Mouse (Mus musculus): ENCODE results near the gene Zfp160. TPM values are rescaled to one million over a fixed set of nuclear protein-coding genes. Genes with fewer than 3 reads are reported as not detected.
"Not testable (repeated sequence)": the region's sequence is repeated elsewhere in the genome, so short reads cannot be mapped to it uniquely, and the experiment has no call there.

Zfp160 gene
- polyA plus RNA-seq, 1 experiment, result 4.0 TPM

DNA sequence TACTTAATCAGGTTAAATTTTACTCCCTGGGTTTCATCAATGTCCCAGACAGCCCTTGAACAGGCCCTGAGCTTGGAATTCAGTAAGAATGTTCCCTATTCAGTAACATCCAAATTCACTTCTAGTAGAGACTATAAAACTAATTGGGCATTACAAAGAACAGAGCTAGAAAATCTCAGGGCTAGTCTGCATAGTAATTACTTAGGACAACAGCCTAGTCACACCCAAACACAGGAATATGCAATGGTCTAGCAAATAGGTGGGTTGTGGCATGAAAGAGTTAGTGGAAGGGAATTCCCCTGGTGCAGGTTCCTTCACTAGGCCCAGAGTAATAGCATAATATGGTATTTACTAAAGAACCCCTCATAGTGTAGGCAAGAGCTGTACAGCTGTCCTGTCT, 58.3 kb downstream of the Zfp160 start:
- no peak overlapping the region for H3K4me3 ChIP-seq
- H3K36me3 ChIP-seq (ENCODE audit: control insufficient read depth, insufficient read depth), result no peaks in the 10 kb centered on the region
- no peak overlapping the region for H3K4me2 ChIP-seq (ENCODE audit: low read depth)
- TF ChIP-seq TCF3 (IDR thresholded peaks at IDR 0.05; ENCODE audit: insufficient read length, low read depth) (no peak), E2F4 (IDR thresholded peaks at IDR 0.05; ENCODE audit: insufficient read depth) (no peak), POLR2AphosphoS2 (IDR thresholded peaks at IDR 0.05; ENCODE audit: insufficient read length, low read depth) (no peak), POLR2A (IDR thresholded peaks at IDR 0.05; ENCODE audit: insufficient read length, low read depth) (no peak), MYOG (IDR thresholded peaks at IDR 0.05; ENCODE audit: control insufficient read depth in 1 of 3, insufficient read depth in 1 of 3, insufficient read length in 2 of 3, low read depth in 2 of 3) (no peak), SRF (IDR thresholded peaks at IDR 0.05; ENCODE audit: control insufficient read depth, insufficient read length, low read depth) (no peak), USF1 (IDR thresholded peaks at IDR 0.05; ENCODE audit: low read depth) (no peak), MAX (IDR thresholded peaks at IDR 0.05; ENCODE audit: low read depth) (no peak), REST (IDR thresholded peaks at IDR 0.05; ENCODE audit: insufficient read depth, insufficient read length) (no peak), CEBPB (IDR thresholded peaks at IDR 0.05; ENCODE audit: insufficient read depth, poor library complexity, severe bottlenecking) (no peak), MYOD1 (IDR thresholded peaks at IDR 0.05; ENCODE audit: control insufficient read depth in 1 of 3, insufficient read length in 2 of 3, low read depth in 2 of 3) (no peak)
- H3K27me3 ChIP-seq (ENCODE audit: control insufficient read depth, insufficient read depth, insufficient read length), result no peaks in the 10 kb centered on the region
- no peak overlapping the region for H3ac ChIP-seq (ENCODE audit: control insufficient read depth, insufficient read length)
- no peaks in the 10 kb centered on the region for H3K79me2 ChIP-seq (ENCODE audit: control insufficient read depth, insufficient read depth)

- not testable (repeated sequence) for H3ac ChIP-seq (ENCODE audit: control insufficient read depth, insufficient read length); H3K4me2 ChIP-seq (ENCODE audit: low read depth); H3K36me3 ChIP-seq (ENCODE audit: control insufficient read depth, insufficient read depth); H3K27me3 ChIP-seq (ENCODE audit: control insufficient read depth, insufficient read depth, insufficient read length); H3K79me2 ChIP-seq (ENCODE audit: control insufficient read depth, insufficient read depth); H3K4me3 ChIP-seq
These were observed 60.7 kb downstream of the Zfp160 start for GRCm38 (mm10) chr17:21069443-21069842.

GRCm38 (mm10) chr17:21070971-21071370, 62.3 kb downstream of the Zfp160 start:
- not testable (repeated sequence) for H3K36me3 ChIP-seq (ENCODE audit: control insufficient read depth, insufficient read depth); H3K4me3 ChIP-seq

More at GRCm38 (mm10) chr17:21070971-21071370, 62.3 kb downstream of the Zfp160 start:
- H3K27me3 ChIP-seq (ENCODE audit: control insufficient read depth, insufficient read depth, insufficient read length); H3ac ChIP-seq (ENCODE audit: control insufficient read depth, insufficient read length); H3K4me2 ChIP-seq (ENCODE audit: low read depth); H3K79me2 ChIP-seq (ENCODE audit: control insufficient read depth, insufficient read depth): not testable (repeated sequence)

Other genes with a start within 250 kb of the Zfp160 start
- gene Vmn1r228, start 222.7 kb upstream of the Zfp160 start, polyA plus RNA-seq (2012; fragmentation: generic; extraction: Trizol), result not detected
- not detected for gene Vmn1r229, start 197.3 kb upstream of the Zfp160 start, polyA plus RNA-seq (2012; fragmentation: generic; extraction: Trizol)
- gene Vmn1r230, start 168.5 kb upstream of the Zfp160 start, polyA plus RNA-seq (2012; fragmentation: generic; extraction: Trizol), result not detected
- gene Vmn1r231, start 103.8 kb upstream of the Zfp160 start, polyA plus RNA-seq (2012; fragmentation: generic; extraction: Trizol), result not detected
- not detected for gene Vmn1r232, start 89.2 kb upstream of the Zfp160 start, polyA plus RNA-seq (2012; fragmentation: generic; extraction: Trizol)
- gene Ppp2r1a, start 63.6 kb upstream of the Zfp160 start, polyA plus RNA-seq (2012; fragmentation: generic; extraction: Trizol), result 309 TPM
- gene Vmn1r233, start 12.4 kb upstream of the Zfp160 start, polyA plus RNA-seq (2012; fragmentation: generic; extraction: Trizol), result not detected
- gene Vmn1r234, start 217.2 kb downstream of the Zfp160 start, polyA plus RNA-seq (2012; fragmentation: generic; extraction: Trizol), result not detected
- not detected for gene Vmn1r235, start 247.5 kb downstream of the Zfp160 start, polyA plus RNA-seq (2012; fragmentation: generic; extraction: Trizol)